Mouse (Mus musculus) WW6 (cell line): ENCODE measurements around the gene Prh1.
"Not testable (repeated sequence)": the region's sequence is repeated elsewhere in the genome, so short reads cannot be mapped to it uniquely, and the experiment has no call there.

Source experiments
- DNase-seq: peaks from one replicate; pipeline ENCODE4 v3.0.0-alpha.2; 2013; ENCODE audit warnings: low read depth, low spot score

Prh1 gene

GRCm38 (mm10) chr6:132569509-132569908, at the start of gene Prh1:
Prh1 (plus strand) TSS chr6:132569809.
- not testable (repeated sequence) for DNase-seq

DNA sequence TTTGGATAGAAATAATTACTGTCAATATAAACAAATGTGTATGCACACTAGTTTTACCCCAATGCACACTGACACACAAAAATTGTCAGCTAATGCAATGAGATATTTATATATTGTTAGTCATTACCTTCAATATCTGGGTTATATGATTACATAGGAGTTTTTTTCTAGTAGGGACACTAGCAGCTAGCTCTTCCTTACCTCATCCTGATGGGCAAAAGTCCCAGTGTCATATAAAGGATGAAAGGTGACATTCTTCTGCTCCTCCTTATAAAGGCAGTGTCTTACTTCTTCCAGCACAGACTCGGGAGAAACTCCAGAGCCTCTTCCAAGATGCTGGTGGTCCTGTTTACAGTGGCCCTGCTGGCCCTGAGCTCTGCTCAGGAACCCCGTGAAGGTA, 26.0 kb downstream of the Prh1 start, which contains the start of gene Prp2:
Gene Prp2, plus strand, starts transcription at position 301 of the 400 bp plus-strand sequence.
- not testable (repeated sequence) for DNase-seq
